Mouse (Mus musculus) megakaryocyte, embryonic 14.5 days (primary cell): ENCODE results near the gene Ubqln4. TPM values are rescaled to one million over a fixed set of nuclear protein-coding genes. Genes with fewer than 3 reads are reported as not detected.

Source experiments
- H3K27me3 ChIP-seq: replicated peaks from 2 replicates; pipeline ENCODE3; 2012; ENCODE audit warnings: inconsistent platforms
- H3K36me3 ChIP-seq: replicated peaks from 2 replicates; pipeline ENCODE3; 2012; ENCODE audit warnings: low read length, inconsistent platforms, mixed read lengths
- H3K4me1 ChIP-seq: 2 replicates; pipeline ENCODE4 v1.6.1; 2012; ENCODE audit warnings: inconsistent platforms
- H3K4me3 ChIP-seq: replicated peaks from 2 replicates; pipeline ENCODE3; 2012; ENCODE audit warnings: moderate library complexity, mild to moderate bottlenecking, inconsistent platforms
- H3K9me3 ChIP-seq: 2 replicates; pipeline ENCODE4 v1.6.1; 2012; ENCODE audit warnings: inconsistent platforms
- FLI1 ChIP-seq: IDR thresholded peaks from 2 replicates; pipeline ENCODE4 v1.6.1; 2012; ENCODE audit warnings: low read length, inconsistent platforms, mixed read lengths
- GATA1 ChIP-seq: IDR thresholded peaks from 3 replicates; pipeline ENCODE4 v1.6.1; 2012; ENCODE audit warnings: mixed read lengths, low read length, inconsistent platforms, borderline replicate concordance
- polyA plus RNA-seq: library from polyadenylated mRNA; stranded (reverse); fragments of >175 nt; gene quantifications from 2 replicates; pipeline ENCODE4 v1.2.3, GENCODE M21; 2012; ENCODE audit warnings: low replicate concordance; ENCODE audit not compliant: insufficient read depth

Ubqln4 gene
- polyA plus RNA-seq, 1 experiment = 26.1 TPM

DNA sequence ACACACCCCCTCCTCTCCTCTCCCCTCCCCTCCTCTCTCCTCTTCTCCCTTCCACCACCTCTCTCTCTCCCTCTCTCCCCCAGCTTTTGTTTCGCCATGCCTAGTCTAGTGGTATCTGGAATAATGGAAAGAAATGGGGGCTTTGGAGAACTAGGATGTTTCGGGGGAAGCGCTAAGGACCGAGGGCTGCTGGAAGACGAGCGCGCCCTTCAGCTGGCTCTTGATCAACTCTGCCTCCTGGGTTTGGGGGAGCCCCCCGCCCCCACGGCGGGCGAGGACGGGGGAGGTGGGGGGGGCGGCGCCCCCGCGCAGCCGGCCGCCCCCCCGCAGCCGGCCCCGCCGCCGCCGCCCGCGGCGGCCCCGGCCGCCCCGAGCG, 21.3 kb upstream of the Ubqln4 start, which contains the start of gene Mex3a:
Mex3a (plus strand) TSS at position 97 of the 376 bp plus-strand sequence.
- Histone ChIP-seq H3K36me3 (peaks cover 12% of the 10 kb centered on the region), H3K4me1 (peaks cover 79% of the 10 kb centered on the region), H3K4me3 (peak within 1 kb of the TSS; percentile 94), H3K27me3 (peaks cover 49% of the 10 kb centered on the region), H3K9me3 (no peaks in the 10 kb centered on the region)
- TF ChIP-seq GATA1 (no peak), FLI1 (no peak)

DNA sequence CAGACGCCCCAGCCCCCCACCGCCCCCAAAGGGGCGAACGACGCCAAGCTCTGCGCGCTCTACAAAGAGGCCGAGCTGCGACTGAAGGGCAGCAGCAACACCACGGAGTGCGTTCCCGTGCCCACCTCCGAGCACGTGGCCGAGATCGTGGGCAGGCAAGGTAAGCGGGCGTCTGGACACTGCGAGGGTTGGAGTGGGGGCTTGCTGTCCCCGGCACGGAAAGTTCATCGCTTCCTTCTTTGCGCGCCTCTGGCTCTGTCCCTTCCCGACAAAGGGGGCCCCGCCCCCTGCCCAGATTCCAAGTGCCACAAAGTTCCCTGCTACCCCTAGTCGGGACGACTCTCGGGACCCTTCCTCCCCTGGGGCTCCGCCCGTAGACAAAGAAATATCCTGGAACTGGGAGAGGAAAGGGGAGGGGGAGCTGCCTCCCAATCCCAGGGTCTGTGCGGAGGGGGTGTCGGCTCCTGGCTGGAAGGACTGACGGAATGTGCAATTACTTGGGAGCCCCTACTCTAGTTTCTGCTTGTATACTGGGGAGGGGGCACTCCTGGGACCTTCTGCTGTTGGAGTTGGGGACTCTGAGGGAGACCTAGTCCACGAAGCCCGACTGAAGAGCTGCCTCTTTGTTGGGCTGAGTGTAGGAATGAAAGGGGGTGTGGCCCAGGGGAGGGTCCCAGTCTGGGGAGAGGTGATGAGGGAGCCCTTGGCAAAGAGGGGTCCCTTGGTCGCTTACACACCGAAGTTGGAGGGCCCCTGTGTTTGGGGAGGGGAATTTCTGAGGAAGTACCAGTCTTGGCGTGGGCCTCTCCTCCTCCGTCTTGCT, 20.7 kb upstream of the Ubqln4 start:
- H3K27me3 ChIP-seq = peaks cover 42% of the 10 kb centered on the region
- peaks cover 7% of the 10 kb centered on the region for H3K36me3 ChIP-seq
- peaks cover 76% of the 10 kb centered on the region for H3K4me1 ChIP-seq
- peak overlapping the region; percentile 94 for H3K4me3 ChIP-seq
- TF ChIP-seq FLI1 (no peak), GATA1 (no peak)
- no peaks in the 10 kb centered on the region for H3K9me3 ChIP-seq

- H3K27me3 ChIP-seq = peaks cover 39% of the 10 kb centered on the region
- TF ChIP-seq GATA1 (no peak), FLI1 (no peak)
- peaks cover 81% of the 10 kb centered on the region for H3K4me1 ChIP-seq
- peaks cover 4% of the 10 kb centered on the region for H3K36me3 ChIP-seq
- no peaks in the 10 kb centered on the region for H3K9me3 ChIP-seq
- H3K4me3 ChIP-seq = no peak overlapping the region
Measured at GRCm38 (mm10) chr3:88533706-88534105, 19.9 kb upstream of the Ubqln4 start.

GRCm38 (mm10) chr3:88535005-88535404, 18.6 kb upstream of the Ubqln4 start:
- H3K4me1 ChIP-seq = peaks cover 77% of the 10 kb centered on the region
- TF ChIP-seq FLI1 (no peak), GATA1 (no peak)

GRCm38 (mm10) chr3:88535527-88535926, 18.0 kb upstream of the Ubqln4 start:
- Histone ChIP-seq H3K4me3 (no peak overlapping the region), H3K27me3 (peaks cover 28% of the 10 kb centered on the region), H3K9me3 (no peaks in the 10 kb centered on the region), H3K4me1 (peaks cover 77% of the 10 kb centered on the region), H3K36me3 (no peaks in the 10 kb centered on the region)
- no peak for TF ChIP-seq FLI1
- TF ChIP-seq GATA1 = no peak

More at GRCm38 (mm10) chr3:88535005-88535404, 18.6 kb upstream of the Ubqln4 start:
- H3K27me3 ChIP-seq = peaks cover 31% of the 10 kb centered on the region
- H3K4me3 ChIP-seq = no peak overlapping the region
- no peaks in the 10 kb centered on the region for H3K36me3 ChIP-seq
- H3K9me3 ChIP-seq = no peaks in the 10 kb centered on the region

DNA sequence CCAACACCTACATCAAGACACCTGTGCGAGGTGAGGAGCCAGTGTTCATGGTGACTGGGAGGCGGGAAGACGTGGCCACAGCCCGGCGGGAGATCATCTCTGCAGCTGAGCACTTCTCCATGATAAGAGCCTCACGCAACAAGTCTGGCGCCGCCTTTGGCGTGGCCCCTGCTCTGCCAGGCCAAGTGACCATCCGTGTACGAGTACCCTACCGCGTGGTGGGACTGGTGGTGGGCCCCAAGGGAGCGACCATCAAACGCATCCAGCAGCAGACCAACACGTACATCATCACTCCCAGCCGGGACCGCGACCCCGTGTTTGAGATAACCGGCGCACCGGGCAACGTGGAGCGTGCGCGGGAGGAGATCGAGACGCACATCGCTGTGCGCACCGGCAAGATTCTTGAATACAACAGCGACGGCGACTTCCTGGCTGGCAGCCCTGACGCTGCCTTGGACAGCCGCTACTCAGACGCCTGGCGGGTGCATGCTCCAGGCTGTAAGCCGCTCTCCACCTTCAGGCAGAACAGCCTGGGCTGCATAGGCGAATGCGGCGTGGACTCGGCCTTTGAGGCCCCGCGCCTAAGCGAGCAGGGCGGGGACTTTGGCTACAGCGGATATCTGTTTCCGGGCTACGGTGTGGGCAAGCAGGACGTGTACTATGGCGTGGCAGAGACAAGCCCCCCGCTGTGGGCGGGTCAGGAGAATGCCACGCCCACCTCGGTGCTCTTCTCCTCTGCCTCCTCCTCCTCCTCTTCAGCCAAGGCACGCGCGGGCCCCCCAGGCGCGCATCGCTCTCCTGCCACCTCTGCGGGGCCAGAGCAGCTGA, 17.2 kb upstream of the Ubqln4 start:
- Histone ChIP-seq H3K36me3 (no peaks in the 10 kb centered on the region), H3K9me3 (no peaks in the 10 kb centered on the region), H3K4me1 (peaks cover 74% of the 10 kb centered on the region), H3K4me3 (peak overlapping the region; percentile 90), H3K27me3 (peaks cover 28% of the 10 kb centered on the region)
- TF ChIP-seq GATA1 (no peak), FLI1 (no peak)

DNA sequence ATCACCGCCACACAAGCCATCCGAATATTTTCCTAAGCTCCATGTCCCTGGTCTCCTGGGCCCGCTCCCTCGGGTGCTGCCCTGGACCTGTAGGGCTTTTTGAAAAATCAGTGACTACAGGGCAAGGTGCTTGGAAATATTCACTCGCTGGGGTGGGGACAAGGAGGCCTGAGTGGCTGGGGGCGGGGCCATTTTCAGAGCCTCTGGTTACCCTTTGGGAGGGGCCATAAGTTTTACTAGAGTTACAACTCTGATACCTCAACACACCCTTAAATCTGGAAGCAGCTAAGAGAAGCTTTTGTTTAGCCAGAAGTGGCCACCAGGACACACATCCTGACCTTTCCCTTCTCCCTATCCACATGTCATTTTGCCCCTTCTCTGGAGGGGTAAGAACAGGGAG, 16.4 kb upstream of the Ubqln4 start:
- Histone ChIP-seq H3K9me3 (no peaks in the 10 kb centered on the region), H3K36me3 (peaks cover 3% of the 10 kb centered on the region), H3K4me3 (peak overlapping the region; percentile 90), H3K27me3 (peaks cover 28% of the 10 kb centered on the region), H3K4me1 (peaks cover 79% of the 10 kb centered on the region)
- no peak for TF ChIP-seq FLI1
- TF ChIP-seq GATA1 = no peak

GRCm38 (mm10) chr3:88538271-88539145, 15.1 kb upstream of the Ubqln4 start:
- Histone ChIP-seq H3K36me3 (peaks cover 3% of the 10 kb centered on the region), H3K27me3 (peaks cover 15% of the 10 kb centered on the region), H3K4me1 (peaks cover 79% of the 10 kb centered on the region), H3K9me3 (no peaks in the 10 kb centered on the region), H3K4me3 (no peak overlapping the region)
- no peak for TF ChIP-seq GATA1
- no peak for TF ChIP-seq FLI1

GRCm38 (mm10) chr3:88539397-88539796, 14.2 kb upstream of the Ubqln4 start:
- peaks cover 11% of the 10 kb centered on the region for H3K27me3 ChIP-seq
- peaks cover 3% of the 10 kb centered on the region for H3K36me3 ChIP-seq
- no peaks in the 10 kb centered on the region for H3K9me3 ChIP-seq
- H3K4me1 ChIP-seq = peaks cover 81% of the 10 kb centered on the region
- no peak overlapping the region for H3K4me3 ChIP-seq
- TF ChIP-seq GATA1 (no peak), FLI1 (no peak)

- peaks cover 82% of the 10 kb centered on the region for H3K4me1 ChIP-seq
- H3K27me3 ChIP-seq = peaks cover 8% of the 10 kb centered on the region
- TF ChIP-seq GATA1 (no peak), FLI1 (no peak)
- H3K4me3 ChIP-seq = no peak overlapping the region
- H3K36me3 ChIP-seq = peaks cover 3% of the 10 kb centered on the region
- H3K9me3 ChIP-seq = no peaks in the 10 kb centered on the region
Measured at GRCm38 (mm10) chr3:88540085-88540484, 13.5 kb upstream of the Ubqln4 start.
